Mouse (Mus musculus): ENCODE results near the gene Anapc2.

- TF ChIP-seq CTCF (IDR thresholded peaks at IDR 0.05; ENCODE audit: low read depth) (no peak), EP300 (IDR thresholded peaks at IDR 0.05; ENCODE audit: low read depth) (no peak)
Measured at GRCm38 (mm10) chr2:25310969-25311368, 38.7 kb downstream of the Anapc2 start.

Data from liver, postnatal 0 days (tissue).